Mouse (Mus musculus): Measurements from ENCODE around the gene Kbtbd13.

- TF ChIP-seq CTCF (IDR thresholded peaks at IDR 0.05 in 2 of 3, conservative IDR thresholded peaks at IDR 0.05 in 1 of 3; ENCODE audit: control insufficient read depth in 1 of 3, insufficient read depth in 1 of 3, low read depth in 2 of 3, low read length in 3 of 3, poor library complexity in 1 of 3, severe bottlenecking in 1 of 3), result no peak
- TF ChIP-seq MAFK (IDR thresholded peaks at IDR 0.05; ENCODE audit: borderline replicate concordance, low read depth, low read length), result no peak
- no peak for TF ChIP-seq MYC (IDR thresholded peaks at IDR 0.05; ENCODE audit: low read depth, low read length)
- no peak for TF ChIP-seq ZC3H11A (IDR thresholded peaks at IDR 0.05; ENCODE audit: low read depth, low read length)
- 0 out of 4 replicates have a peak, but pooled peaks of 1 of the 2 experiments have one; percentile 31 for TF ChIP-seq POLR2A (IDR thresholded peaks at IDR 0.05; ENCODE audit: control insufficient read depth in 1 of 2, insufficient read depth in 1 of 2, low read depth in 1 of 2, low read length in 2 of 2, poor library complexity in 1 of 2)
- no peak for TF ChIP-seq RCOR1 (IDR thresholded peaks at IDR 0.05; ENCODE audit: low read depth, low read length)
- no peak for TF ChIP-seq RAD21 (IDR thresholded peaks at IDR 0.05; ENCODE audit: low read depth, low read length)
- TF ChIP-seq EP300 (IDR thresholded peaks at IDR 0.05; ENCODE audit: low read depth in 1 of 2, low read length in 2 of 2), result 0 out of 4 replicates have a peak, but pooled peaks of 1 of the 2 experiments have one; percentile 10
- TF ChIP-seq BHLHE40 (IDR thresholded peaks at IDR 0.05; ENCODE audit: borderline replicate concordance, low read depth, low read length), result no peak
- TF ChIP-seq TBP (IDR thresholded peaks at IDR 0.05; ENCODE audit: low read depth, low read length), result no peak
Observed at GRCm38 (mm10) chr9:65404331-65405183, 13.1 kb upstream of the Kbtbd13 start.

Data from MEL (cell line).